Mouse (Mus musculus): ENCODE results near the gene Foxj1.
A peak's percentile ranks its signal among the peaks of the same experiment; 100 is the strongest.

Gene Foxj1

DNA sequence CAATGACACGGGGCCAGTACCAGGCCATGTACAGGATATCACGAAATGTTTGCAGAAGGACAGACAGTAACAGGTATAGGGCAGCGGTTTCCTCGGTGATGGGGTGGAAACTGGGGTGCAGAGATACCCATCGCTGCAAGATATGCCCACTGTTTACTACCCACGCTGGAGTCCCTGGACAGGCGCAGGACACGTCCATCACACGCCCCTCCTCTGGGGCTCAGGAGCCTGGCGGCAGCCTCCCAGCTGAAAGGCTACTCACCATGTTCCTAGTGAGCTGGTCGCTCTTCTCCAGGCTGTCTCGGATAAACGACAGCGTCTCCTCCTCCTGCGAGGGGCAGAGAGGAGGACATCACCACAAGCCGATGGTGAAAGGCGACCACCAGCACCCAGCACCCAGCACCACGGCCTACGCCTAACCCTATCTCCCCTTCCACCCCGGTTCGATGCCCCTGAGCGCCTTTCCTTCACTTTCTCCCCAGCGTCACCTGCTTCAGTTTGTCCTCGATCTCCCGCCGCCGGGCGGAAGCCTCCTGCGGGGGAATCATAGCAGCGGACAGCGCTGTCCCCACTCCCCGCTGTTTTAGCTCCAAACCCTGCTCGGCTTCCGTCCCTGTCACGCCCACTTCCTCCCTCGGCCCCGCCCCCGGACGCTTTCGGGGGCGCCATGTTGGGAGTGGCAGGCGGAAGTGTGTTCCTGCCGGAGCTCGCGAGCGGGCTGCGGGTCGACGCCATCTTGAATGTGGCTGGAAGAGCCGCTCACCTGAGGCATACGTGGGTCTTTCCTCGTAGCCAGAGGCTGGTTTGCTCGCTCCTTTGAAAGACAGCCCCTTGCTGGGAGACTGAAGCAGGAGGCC lies 28.8 kb downstream of the Foxj1 start:
- DNase-seq (ENCODE audit: extremely low read depth, low read depth), result peak; percentile 76

DNA sequence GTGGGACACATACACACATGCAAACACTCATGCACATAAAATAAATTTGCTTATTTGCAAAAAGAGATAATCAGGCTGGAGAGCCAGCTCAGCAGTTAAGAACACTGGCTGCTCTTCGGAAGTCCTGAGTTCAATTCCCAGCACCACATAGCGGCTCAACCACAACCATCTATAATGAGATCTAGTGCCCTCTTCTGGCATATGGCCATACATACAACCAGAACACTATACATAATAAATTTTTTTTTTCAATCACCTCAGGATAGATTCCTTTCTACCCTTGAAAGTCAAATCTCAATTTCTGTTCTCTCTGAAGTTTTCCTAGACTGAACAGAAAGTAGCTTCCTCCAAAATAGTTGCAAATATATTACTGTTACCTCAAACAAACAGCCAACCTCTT lies 29.8 kb downstream of the Foxj1 start:
- DNase-seq (ENCODE audit: extremely low read depth, low read depth), result no peak

DNA sequence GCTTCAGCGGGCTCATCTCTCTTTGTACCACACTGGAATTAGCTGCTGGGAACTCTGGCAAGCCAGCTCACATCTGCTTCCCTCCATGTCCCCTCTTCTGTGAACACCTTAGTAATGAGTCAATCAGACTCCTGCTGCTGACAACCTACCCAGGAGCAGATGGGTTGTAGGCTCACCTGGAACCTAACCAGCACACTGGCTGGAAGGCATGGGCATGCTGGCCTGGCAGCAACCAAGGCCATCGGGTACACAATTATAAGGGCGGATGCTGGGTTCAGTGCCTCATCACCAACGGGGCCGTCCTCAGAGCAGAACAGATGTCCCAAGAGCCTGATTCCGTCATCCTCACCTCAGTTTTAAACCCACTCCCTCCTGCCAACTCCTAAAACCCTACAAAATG lies 36.6 kb downstream of the Foxj1 start:
- no peak for DNase-seq (ENCODE audit: extremely low read depth, low read depth)

DNA sequence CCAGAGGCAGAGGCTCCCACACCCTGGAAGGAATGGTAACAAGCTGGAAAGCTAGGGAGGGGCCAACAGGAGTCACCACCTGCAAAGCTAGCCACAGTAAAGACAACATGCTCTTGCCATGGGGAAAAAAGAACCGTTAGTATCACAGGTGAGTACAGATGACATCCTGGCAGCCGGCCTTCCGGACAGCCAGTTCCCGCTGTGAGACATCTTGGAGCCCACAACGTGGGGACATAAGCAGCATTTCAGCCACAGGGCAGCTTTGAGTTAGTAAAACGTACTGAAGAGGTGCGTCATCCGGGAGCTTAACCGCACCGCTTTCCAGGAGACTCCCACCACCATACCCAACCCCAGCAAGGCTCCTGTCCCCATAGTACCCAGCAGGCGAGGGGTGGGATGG lies 37.0 kb downstream of the Foxj1 start:
- no peak for DNase-seq (ENCODE audit: extremely low read depth, low read depth)

DNA sequence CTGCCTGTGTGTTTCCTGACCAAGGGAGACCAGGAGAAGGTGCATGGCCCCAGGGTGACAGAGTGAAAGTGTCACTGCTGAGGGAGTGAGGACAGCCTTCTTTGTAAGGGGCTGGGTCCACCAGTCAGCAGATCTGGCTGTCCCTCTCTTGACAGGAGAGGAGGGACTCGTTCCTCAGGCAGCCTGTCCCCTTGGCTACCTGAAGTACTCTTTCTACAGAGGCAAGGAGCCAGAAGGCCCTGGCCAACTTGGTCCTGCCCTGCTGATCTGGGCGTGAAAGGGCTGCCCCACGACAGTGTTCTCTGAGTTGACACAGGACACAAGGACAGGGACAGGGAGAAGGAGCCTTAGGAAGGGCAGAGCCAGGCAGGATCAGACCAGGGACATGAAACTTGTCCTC lies 38.2 kb downstream of the Foxj1 start:
- DNase-seq (ENCODE audit: extremely low read depth, low read depth), result no peak

DNA sequence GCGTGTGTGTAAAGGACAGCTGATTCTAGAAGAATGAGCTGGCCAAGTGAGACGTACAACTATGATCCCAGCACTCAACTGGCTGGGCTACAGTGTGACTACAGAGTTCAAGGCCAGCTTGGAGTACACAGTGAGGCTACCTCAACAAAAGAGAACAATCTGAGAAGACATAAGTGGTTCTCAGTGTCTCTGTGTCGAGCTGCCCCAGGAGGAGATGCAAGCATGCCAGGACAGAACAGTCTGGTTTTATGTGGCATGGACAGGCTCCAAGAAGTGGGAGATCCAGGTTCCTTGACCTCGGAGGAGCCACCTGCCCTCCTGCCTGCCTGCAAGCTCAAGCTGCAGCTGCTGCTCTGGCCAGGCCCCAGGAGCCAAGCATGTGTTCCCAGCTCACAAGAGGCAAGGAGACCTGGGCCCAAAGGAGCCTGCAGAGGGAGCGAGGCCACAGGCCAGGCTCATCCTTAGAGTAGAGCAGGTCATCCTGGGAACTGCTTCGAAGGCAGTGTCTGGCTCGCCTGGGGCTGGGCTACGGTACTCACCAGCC lies 38.9 kb downstream of the Foxj1 start:
- no peak for DNase-seq (ENCODE audit: extremely low read depth, low read depth)

DNA sequence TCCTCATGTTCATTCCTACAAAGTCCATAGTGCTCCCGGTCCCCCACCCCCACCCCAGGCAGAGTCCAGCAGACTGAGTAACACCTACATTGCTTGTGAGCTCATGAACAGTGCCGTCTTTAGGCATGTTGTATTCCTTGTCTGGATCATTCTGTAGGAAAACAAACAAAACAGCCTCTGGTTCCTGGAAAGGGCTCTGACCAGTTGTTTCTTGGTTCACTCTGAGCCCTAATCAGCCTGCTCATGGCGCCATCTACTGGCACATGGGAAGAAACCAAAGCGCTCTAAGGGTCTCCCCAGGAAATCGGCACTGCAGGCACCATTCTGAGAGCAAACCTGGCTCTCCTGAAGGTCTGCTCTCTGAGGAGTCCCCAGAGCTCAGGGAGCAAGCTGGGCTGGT lies 40.9 kb downstream of the Foxj1 start:
- no peak for DNase-seq (ENCODE audit: extremely low read depth, low read depth)

DNA sequence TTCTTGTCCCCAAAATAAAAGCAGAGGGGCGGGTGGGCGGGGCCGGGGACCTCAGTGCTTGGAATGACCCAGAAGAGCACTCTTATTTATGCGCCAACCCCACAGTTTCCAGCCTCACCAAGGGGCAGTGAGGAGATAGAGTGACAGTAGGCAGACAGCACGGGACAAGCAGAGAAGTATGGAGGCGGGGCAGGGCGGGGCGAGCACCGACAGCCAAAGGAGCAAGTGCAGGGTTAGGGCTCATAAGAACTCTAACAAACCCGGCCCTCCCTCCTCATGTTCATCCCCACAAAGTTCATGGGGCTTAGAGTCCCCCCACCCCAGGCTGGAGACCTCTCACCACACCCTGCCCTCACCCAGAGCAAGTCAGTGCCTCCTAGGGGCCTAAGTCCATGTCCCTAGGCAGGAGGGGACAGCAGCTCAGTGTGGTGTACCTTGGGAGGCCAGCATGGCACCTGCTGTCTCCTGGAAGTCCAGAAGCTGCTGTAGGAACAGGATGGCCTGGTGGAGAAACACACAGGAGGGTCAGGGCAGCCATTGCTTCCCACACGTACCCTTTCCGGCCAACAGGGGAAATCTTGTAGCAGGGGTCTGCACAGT lies 41.6 kb downstream of the Foxj1 start:
- no peak for DNase-seq (ENCODE audit: extremely low read depth, low read depth)

DNA sequence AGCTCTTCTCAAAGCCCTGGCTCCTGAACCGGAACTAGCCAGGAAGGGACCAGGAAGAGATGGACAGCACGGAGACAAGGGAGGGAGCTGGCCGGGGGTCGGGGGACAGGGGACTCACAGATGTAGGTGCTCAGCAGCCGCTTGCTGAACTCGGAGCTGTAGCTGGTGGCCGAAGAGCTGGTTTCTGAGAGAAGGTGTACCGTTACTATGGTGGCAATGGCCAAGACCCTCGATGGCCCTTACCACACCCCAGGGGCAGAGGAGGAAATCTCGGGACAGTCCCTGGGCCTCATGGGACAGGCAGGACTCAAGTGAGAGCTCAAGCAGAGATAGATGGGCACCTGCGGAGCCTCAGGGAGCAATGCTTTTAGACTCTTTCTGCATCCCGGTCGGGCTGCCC lies 42.8 kb downstream of the Foxj1 start:
- no peak for DNase-seq (ENCODE audit: extremely low read depth, low read depth)

DNA sequence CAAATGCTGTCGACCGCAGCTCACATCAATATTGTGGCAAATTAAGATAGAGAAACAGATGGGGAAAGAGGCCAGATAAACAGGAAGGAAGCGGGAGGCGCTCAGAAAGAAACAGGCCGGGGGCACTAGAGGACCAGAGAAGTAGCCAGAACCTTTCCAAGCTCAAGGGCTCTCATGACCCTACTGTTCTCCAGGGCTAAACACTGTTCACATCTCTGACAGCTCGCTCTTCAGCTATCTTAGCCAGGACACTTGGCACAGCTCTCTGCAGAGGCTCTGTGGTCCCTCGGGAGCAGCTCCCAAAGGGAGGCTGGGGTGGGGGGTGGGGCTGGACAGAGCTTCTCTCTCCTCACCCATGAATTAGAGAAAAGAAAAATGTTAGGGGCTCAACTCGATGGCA lies 44.6 kb downstream of the Foxj1 start:
- DNase-seq (ENCODE audit: extremely low read depth, low read depth), result no peak

DNA sequence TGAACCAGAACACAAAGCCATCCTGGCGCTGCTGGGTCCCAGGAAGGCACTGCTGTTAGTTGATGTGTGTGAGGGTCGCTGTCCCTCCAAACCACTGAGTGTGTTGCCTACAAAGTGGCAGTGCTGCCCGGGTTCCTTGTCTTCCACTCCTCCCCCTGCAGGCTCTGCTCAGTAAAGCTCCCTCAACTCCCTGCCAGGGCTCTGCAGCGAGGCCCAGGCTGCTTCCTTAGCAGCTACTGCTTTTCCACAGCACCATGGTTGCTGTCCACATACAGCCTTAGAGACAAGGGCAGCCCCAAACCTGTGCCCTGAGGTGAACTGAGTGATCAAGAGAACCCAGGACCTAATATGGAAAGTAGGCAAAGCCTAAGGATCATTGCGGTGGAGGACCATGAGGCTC lies 47.8 kb downstream of the Foxj1 start:
- DNase-seq (ENCODE audit: extremely low read depth, low read depth), result no peak

DNA sequence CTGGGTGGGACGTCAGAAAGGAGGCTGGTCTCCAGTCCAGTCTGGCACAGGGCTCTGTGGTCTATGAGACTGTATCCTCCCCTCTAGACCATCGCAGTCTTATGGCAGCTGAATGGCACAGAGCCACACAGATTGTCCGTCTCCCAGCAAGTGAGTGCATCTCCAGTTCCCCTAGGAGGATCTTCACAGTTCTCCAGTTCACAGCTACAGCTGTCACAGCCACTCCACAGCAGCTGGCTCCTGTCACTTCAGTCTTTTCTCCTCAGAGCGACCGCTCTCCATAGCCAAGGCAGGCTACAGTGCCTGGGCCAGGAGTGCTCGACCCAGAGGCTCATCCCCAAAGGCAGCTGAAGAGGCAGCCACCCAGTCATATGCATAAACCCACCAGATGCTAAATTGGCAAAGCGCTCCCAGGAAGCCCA lies 49.4 kb downstream of the Foxj1 start:
- DNase-seq (ENCODE audit: extremely low read depth, low read depth), result no peak

DNA sequence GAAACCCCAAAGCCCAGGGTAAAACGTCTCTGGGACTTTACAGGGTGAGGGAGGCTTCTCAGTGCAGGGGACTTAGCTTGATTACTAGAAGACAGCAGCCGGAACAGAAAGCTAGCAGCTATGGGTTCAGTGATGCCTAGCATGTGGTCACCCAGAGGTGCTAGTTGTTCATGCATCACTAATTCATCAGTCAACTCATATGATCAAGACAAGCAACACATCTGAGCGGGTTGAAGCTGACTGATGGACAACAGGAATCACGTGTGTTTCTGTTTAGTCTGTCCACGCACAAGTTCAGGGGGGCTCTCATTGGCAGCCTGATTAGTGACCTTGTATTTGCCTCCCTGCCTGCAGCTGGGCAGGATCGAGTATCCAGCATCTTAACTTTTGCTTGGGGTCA lies 51.2 kb downstream of the Foxj1 start:
- no peak for DNase-seq (ENCODE audit: extremely low read depth, low read depth)

DNA sequence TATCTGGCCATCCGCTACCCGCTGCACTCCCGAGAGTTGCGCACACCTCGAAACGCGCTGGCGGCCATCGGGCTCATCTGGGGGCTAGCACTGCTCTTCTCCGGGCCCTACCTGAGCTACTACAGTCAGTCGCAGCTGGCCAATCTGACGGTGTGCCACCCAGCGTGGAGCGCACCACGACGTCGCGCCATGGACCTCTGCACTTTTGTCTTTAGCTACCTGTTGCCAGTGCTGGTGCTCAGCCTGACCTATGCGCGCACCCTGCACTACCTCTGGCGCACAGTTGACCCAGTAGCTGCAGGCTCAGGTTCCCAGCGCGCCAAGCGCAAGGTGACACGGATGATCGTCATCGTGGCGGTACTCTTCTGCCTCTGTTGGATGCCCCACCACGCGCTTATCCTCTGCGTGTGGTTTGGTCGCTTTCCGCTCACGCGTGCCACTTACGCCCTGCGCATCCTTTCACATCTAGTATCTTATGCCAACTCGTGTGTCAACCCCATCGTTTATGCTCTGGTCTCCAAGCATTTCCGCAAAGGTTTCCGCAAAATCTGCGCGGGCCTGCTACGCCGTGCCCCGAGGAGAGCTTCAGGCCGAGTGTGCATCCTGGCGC lies 52.2 kb downstream of the Foxj1 start:
- DNase-seq (ENCODE audit: extremely low read depth, low read depth), result no peak

DNA sequence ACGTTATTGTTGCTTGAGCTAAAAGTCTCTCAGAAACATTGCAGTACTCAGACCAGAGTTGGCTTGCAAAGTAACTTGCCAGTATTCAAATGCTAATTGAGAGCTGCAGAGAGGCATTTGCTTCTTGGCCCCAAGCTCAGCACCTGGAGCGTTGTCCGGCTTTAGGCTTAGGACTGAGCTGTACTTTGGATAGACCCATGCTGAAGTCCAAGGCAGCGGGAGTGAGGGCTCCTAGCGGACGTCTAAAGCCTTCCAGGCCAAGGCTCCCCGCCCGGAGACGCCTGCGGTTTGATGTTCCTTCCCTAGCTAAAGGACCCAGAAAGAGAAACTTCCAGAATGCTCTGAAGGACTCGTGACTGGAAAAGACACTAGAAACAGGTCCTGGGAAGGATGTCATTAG lies 53.1 kb downstream of the Foxj1 start:
- DNase-seq (ENCODE audit: extremely low read depth, low read depth), result no peak

DNA sequence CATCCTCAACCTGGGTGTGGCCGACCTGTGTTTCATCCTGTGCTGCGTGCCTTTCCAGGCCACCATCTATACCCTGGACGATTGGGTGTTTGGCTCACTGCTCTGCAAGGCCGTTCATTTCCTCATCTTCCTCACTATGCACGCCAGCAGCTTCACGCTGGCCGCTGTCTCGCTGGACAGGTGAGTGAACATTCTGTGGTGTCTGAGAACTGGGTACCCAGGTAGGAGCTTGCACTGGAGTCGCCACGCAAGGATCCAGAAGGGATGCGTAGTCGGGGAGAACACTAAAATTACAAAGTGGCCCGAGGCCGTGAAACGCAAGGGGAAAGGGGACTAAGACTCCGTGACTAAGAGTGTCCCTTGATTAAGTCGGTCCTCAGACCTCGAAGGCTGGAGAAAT lies 53.5 kb downstream of the Foxj1 start:
- DNase-seq (ENCODE audit: extremely low read depth, low read depth), result no peak

DNA sequence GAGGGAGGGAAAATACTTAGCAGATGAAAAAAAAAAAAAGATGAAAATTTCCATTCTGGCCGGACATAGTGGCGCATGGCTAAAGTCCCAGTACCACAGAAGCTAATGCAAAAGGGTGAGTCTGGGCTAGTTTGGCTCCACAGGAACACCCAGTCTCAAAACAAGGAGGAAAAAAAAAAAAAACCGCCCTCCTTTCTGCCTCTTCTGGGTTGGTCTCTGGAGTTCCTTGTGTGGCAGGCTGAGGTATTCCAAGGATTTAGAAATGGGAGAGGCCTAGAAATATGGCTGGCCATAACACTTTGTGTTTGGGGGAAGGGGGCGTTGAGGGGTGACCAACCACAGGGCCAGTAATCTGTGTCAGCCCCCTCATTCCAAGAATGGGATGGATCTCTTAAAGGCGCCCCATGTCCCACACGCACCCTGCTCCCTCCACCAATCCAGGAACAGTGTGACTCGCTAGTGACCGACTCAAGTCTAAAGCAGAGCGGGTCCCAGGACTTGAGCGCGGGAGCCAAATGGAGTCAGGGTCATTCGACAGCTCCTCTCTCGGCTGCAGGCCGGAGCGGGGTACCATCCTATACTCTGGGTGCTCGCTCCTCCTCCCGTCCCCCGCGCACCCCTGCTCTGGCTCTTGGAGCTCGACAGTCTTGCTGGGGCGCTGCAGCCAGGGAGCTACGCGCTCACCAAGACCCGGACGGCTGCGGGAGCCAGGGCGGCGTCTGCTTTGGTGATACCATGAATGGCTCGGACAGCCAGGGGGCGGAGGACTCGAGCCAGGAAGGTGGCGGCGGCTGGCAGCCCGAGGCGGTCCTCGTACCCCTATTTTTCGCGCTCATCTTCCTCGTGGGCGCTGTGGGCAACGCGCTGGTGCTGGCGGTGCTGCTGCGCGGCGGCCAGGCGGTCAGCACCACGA lies 54.2 kb downstream of the Foxj1 start, which contains the start of gene Galr2:
Galr2 (plus strand) TSS at position 189 of the 913 bp plus-strand sequence.
- DNase-seq (ENCODE audit: extremely low read depth, low read depth), result no peak

Measured in MEL-GATA-1-ER (cell line).